Mouse (Mus musculus): ENCODE data around the gene Nmrk1. TPM values are rescaled to one million over a fixed set of nuclear protein-coding genes. Genes with fewer than 3 reads are reported as not detected.

The Nmrk1 gene
- polyA plus RNA-seq, 1 experiment from 2014 or later, result 24.6 TPM

DNA sequence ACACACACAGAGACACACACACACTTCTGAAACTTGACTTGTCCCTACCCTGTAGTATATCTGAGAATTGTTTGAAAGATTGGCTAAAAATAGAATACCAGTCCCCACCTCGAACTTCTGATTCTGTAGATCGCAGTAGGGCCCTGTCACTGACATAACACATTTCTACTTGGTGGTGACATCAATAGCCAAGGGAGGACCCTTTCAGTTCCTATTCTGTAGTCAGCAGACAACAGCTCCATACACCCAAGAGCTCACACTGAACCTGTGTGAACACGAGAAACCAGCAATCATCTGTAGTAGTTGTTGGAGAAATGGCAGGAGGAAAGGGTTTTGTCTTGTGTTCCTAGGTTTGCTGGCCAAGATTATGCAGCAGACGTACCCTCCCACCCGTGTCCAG, 23.2 kb downstream of the Nmrk1 start:
- Histone ChIP-seq H3K27ac (no peak overlapping the region), H3K9me3 (no peaks in the 10 kb centered on the region), H3K4me1 (no peaks in the 10 kb centered on the region), H3K9ac (no peak overlapping the region), H3K27me3 (no peaks in the 10 kb centered on the region), H3K36me3 (no peaks in the 10 kb centered on the region), H3K4me2 (replicated peaks) (no peak overlapping the region), H3K4me3 (no peak overlapping the region)
- no peak for ATAC-seq (ENCODE audit: low FRiP score, low read depth)
- 85% methylated on average over 5 of the region's 5 CpGs for WGBS

GRCm38 (mm10) chr19:18655999-18656398, 24.2 kb downstream of the Nmrk1 start:
- H3K36me3 ChIP-seq, result no peaks in the 10 kb centered on the region
- 86% methylated on average over 7 of the region's 7 CpGs for WGBS
- no peaks in the 10 kb centered on the region for H3K27me3 ChIP-seq
- no peaks in the 10 kb centered on the region for H3K4me1 ChIP-seq
- H3K4me2 ChIP-seq (replicated peaks), result no peak overlapping the region
- no peak overlapping the region for H3K4me3 ChIP-seq
- no peak overlapping the region for H3K9ac ChIP-seq
- ATAC-seq (ENCODE audit: low FRiP score, low read depth), result no peak
- no peak overlapping the region for H3K27ac ChIP-seq
- no peaks in the 10 kb centered on the region for H3K9me3 ChIP-seq

GRCm38 (mm10) chr19:18658473-18658872, 26.7 kb downstream of the Nmrk1 start:
- no peaks in the 10 kb centered on the region for H3K9me3 ChIP-seq
- H3K4me1 ChIP-seq, result no peaks in the 10 kb centered on the region
- no peak overlapping the region for H3K4me2 ChIP-seq (replicated peaks)
- no peak overlapping the region for H3K4me3 ChIP-seq
- no peak for ATAC-seq (ENCODE audit: low FRiP score, low read depth)
- WGBS, result 69% methylated on average over 4 of the region's 4 CpGs
- no peak overlapping the region for H3K9ac ChIP-seq
- H3K27ac ChIP-seq, result no peak overlapping the region
- H3K27me3 ChIP-seq, result no peaks in the 10 kb centered on the region
- no peaks in the 10 kb centered on the region for H3K36me3 ChIP-seq

DNA sequence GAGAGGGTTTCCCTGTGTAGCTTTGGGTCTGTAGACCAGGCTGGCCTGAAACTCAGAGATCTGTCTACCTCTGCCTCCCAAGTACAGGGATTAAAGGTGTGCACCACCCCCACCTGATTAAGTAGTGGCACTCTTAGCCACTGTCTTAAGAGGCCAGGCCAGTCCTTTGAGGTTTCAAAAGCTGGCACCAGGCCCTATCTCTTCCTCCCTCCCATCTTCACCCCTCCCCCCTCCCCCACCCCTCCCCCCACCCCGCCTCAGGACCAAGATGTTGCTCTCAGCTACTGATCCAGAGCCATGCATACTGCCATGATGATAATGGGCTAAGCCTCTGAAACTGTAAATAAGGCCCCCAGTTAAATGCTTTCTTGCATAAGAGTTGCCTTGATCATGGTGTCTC, 27.6 kb downstream of the Nmrk1 start:
- H3K9me3 ChIP-seq, result no peaks in the 10 kb centered on the region
- no peak overlapping the region for H3K4me3 ChIP-seq
- ATAC-seq (ENCODE audit: low FRiP score, low read depth), result no peak
- H3K4me1 ChIP-seq, result no peaks in the 10 kb centered on the region
- WGBS, result 0% methylated on average over 1 of the region's 1 CpGs
- H3K36me3 ChIP-seq, result no peaks in the 10 kb centered on the region
- H3K4me2 ChIP-seq (replicated peaks), result no peak overlapping the region
- H3K9ac ChIP-seq, result no peak overlapping the region
- no peaks in the 10 kb centered on the region for H3K27me3 ChIP-seq
- H3K27ac ChIP-seq, result no peak overlapping the region

DNA sequence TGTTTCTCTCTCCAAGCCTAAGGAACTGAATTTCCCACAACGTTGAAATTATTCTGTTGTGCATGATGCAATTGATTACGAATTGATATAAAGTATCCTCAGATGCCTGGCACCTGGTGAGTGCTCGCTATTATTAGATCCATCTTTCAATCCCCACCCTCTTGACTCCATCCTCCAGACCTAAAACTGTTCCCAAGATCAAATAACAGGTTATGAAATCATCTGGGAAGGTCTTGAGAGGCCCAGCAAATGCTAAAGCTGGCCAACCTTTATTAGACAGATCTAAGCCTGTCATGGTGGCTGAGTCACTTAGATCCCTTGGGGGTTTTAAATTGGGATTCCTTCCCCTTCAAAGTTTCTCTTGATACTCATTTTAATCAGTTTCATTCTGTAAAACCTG, 28.7 kb downstream of the Nmrk1 start:
- no peak overlapping the region for H3K27ac ChIP-seq
- no peak overlapping the region for H3K4me2 ChIP-seq (replicated peaks)
- H3K4me1 ChIP-seq, result no peaks in the 10 kb centered on the region
- H3K36me3 ChIP-seq, result no peaks in the 10 kb centered on the region
- no peaks in the 10 kb centered on the region for H3K27me3 ChIP-seq
- 78% methylated on average over 3 of the region's 3 CpGs for WGBS
- no peak overlapping the region for H3K9ac ChIP-seq
- H3K9me3 ChIP-seq, result no peaks in the 10 kb centered on the region
- no peak overlapping the region for H3K4me3 ChIP-seq
- no peak for ATAC-seq (ENCODE audit: low FRiP score, low read depth)

GRCm38 (mm10) chr19:18661683-18662082, 29.9 kb downstream of the Nmrk1 start:
- no peak for ATAC-seq (ENCODE audit: low FRiP score, low read depth)
- H3K36me3 ChIP-seq, result no peaks in the 10 kb centered on the region

DNA sequence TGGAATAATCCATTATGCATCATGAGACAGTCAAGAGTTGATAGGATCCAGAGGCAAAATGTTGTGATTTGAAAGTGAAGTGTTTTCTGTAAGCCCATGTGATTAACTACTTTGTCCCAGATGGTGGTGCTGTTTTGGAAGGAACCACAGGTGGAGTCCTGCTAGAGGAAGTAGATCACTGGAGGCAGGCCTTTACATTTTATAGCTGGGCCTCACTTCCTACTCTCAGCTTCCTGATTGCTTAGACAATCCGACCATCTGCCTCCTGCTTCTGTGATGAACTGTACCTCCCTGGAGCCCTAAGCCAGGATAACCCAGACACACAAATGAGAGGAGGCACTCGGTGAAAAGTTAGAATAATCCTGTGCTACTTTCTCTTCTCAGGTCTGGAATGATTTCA, 32.2 kb downstream of the Nmrk1 start:
- Histone ChIP-seq H3K36me3 (no peaks in the 10 kb centered on the region), H3K4me1 (no peaks in the 10 kb centered on the region), H3K9ac (no peak overlapping the region), H3K4me3 (no peak overlapping the region), H3K4me2 (replicated peaks) (no peak overlapping the region), H3K27ac (no peak overlapping the region), H3K9me3 (no peaks in the 10 kb centered on the region), H3K27me3 (no peaks in the 10 kb centered on the region)
- ATAC-seq (ENCODE audit: low FRiP score, low read depth), result no peak
- 39% methylated on average over 2 of the region's 2 CpGs for WGBS

More at GRCm38 (mm10) chr19:18661683-18662082, 29.9 kb downstream of the Nmrk1 start:
- no peak overlapping the region for H3K4me3 ChIP-seq
- no peak overlapping the region for H3K4me2 ChIP-seq (replicated peaks)
- 42% methylated on average over 1 of the region's 1 CpGs for WGBS
- H3K4me1 ChIP-seq, result no peaks in the 10 kb centered on the region
- no peak overlapping the region for H3K9ac ChIP-seq
- H3K27me3 ChIP-seq, result no peaks in the 10 kb centered on the region
- H3K9me3 ChIP-seq, result no peaks in the 10 kb centered on the region
- H3K27ac ChIP-seq, result no peak overlapping the region

DNA sequence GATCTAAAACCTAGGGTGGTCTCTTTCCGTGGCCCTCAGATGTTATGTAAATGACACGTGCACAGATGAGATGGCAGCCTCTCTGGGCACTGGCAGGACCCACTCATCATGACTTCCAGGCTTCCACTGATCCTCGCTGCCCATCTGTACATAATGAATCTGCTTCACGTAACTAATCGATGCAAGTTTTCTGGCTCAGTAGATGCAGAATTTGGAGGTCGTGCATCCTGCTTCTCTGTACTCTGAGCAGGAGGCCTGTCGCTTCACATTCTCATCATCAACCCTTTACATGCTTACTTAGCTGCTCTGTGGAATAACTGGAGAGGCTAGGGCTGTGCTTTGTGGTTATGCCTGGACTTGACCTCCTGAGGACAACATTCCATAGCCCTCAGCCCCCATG, 35.2 kb downstream of the Nmrk1 start:
- no peaks in the 10 kb centered on the region for H3K27me3 ChIP-seq
- ATAC-seq (ENCODE audit: low FRiP score, low read depth), result no peak
- H3K9me3 ChIP-seq, result no peaks in the 10 kb centered on the region
- no peak overlapping the region for H3K9ac ChIP-seq
- H3K36me3 ChIP-seq, result no peaks in the 10 kb centered on the region
- no peak overlapping the region for H3K4me3 ChIP-seq
- no peak overlapping the region for H3K27ac ChIP-seq
- WGBS, result 88% methylated on average over 7 of the region's 7 CpGs
- no peak overlapping the region for H3K4me2 ChIP-seq (replicated peaks)
- peaks cover 4% of the 10 kb centered on the region for H3K4me1 ChIP-seq

- Histone ChIP-seq H3K4me3 (no peak overlapping the region), H3K4me2 (replicated peaks) (no peak overlapping the region), H3K36me3 (no peaks in the 10 kb centered on the region), H3K9ac (no peak overlapping the region), H3K4me1 (peaks cover 20% of the 10 kb centered on the region), H3K9me3 (no peaks in the 10 kb centered on the region), H3K27ac (no peak overlapping the region), H3K27me3 (no peaks in the 10 kb centered on the region)
- no peak for ATAC-seq (ENCODE audit: low FRiP score, low read depth)
- 96% methylated on average over 7 of the region's 7 CpGs for WGBS
Measured at GRCm38 (mm10) chr19:18669551-18669950, 37.8 kb downstream of the Nmrk1 start.

DNA sequence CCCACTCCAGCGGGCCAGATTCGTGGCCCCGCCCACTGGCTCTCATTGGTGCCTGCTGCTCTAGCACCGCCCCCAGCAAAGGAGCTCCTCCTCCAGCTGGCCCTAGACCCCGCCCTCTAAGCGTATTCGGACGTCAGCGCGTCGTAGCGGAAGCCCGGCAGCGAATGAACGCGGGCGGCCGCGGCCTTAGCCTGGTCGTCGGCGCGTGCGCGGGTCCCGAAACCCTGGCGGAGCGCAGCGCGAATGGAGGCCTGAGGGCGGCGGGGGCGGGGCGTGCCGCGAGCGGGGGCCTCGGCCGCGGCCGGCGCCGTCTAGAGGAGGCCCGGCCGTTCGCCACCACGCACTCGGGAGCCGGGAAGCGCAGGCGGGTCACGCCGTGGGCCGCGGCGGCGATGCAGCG, 38.9 kb downstream of the Nmrk1 start, which contains the start of gene Carnmt1:
Carnmt1 (plus strand) TSS at position 157 of the 400 bp plus-strand sequence.
- Histone ChIP-seq H3K9me3 (no peaks in the 10 kb centered on the region), H3K36me3 (no peaks in the 10 kb centered on the region), H3K27ac (peak within 1 kb of the TSS; percentile 85), H3K27me3 (no peaks in the 10 kb centered on the region), H3K4me1 (peaks cover 20% of the 10 kb centered on the region), H3K9ac (peak within 1 kb of the TSS; percentile 84), H3K4me2 (replicated peaks) (peak within 1 kb of the TSS; percentile 85), H3K4me3 (peak within 1 kb of the TSS; percentile 78)
- WGBS, result under 1% methylated on average over 46 of the region's 58 CpGs
- ATAC-seq (ENCODE audit: low FRiP score, low read depth), result peak; percentile 97

GRCm38 (mm10) chr19:18671056-18671741, 39.4 kb downstream of the Nmrk1 start:
- Histone ChIP-seq H3K36me3 (no peaks in the 10 kb centered on the region), H3K4me1 (peaks cover 20% of the 10 kb centered on the region), H3K9me3 (no peaks in the 10 kb centered on the region), H3K27me3 (no peaks in the 10 kb centered on the region), H3K9ac (peak overlapping the region; percentile 84), H3K27ac (peak overlapping the region; percentile 85), H3K4me2 (replicated peaks) (peak overlapping the region; percentile 85), H3K4me3 (peak overlapping the region; percentile 78)
- peak; percentile 72 for ATAC-seq (ENCODE audit: low FRiP score, low read depth)
- under 1% methylated on average over 53 of the region's 64 CpGs for WGBS

- no peak overlapping the region for H3K27ac ChIP-seq
Measured at GRCm38 (mm10) chr19:18672498-18672897, 40.7 kb downstream of the Nmrk1 start.

GRCm38 (mm10) chr19:18673116-18673515, 41.4 kb downstream of the Nmrk1 start:
- Histone ChIP-seq H3K4me1 (peaks cover 20% of the 10 kb centered on the region), H3K4me2 (replicated peaks) (peak overlapping the region; percentile 85), H3K4me3 (peak overlapping the region; percentile 78), H3K9ac (peak overlapping the region; percentile 43; the same call in 1 of the 2 replicates), H3K27me3 (no peaks in the 10 kb centered on the region), H3K36me3 (no peaks in the 10 kb centered on the region), H3K27ac (no peak overlapping the region), H3K9me3 (no peaks in the 10 kb centered on the region)
- 35% methylated on average over 4 of the region's 4 CpGs for WGBS
- no peak for ATAC-seq (ENCODE audit: low FRiP score, low read depth)

More at GRCm38 (mm10) chr19:18672498-18672897, 40.7 kb downstream of the Nmrk1 start:
- peak overlapping the region; percentile 85 for H3K4me2 ChIP-seq (replicated peaks)
- H3K36me3 ChIP-seq, result no peaks in the 10 kb centered on the region
- H3K4me3 ChIP-seq, result peak overlapping the region; percentile 78
- no peaks in the 10 kb centered on the region for H3K9me3 ChIP-seq
- no peak for ATAC-seq (ENCODE audit: low FRiP score, low read depth)
- H3K9ac ChIP-seq, result peak overlapping the region; percentile 43; the same call in 1 of the 2 replicates
- 48% methylated on average over 3 of the region's 3 CpGs for WGBS
- H3K27me3 ChIP-seq, result no peaks in the 10 kb centered on the region
- peaks cover 20% of the 10 kb centered on the region for H3K4me1 ChIP-seq

Data from limb, embryonic 13.5 days (tissue).